Mouse (Mus musculus) T-cell, adult 2 months (primary cell): ENCODE results near the gene Gm20441.

Experiments used
- DNase-seq: peaks from one replicate; pipeline ENCODE4 v3.0.0; 2022; ENCODE audit warnings: low spot score

Gene Gm20441

DNA sequence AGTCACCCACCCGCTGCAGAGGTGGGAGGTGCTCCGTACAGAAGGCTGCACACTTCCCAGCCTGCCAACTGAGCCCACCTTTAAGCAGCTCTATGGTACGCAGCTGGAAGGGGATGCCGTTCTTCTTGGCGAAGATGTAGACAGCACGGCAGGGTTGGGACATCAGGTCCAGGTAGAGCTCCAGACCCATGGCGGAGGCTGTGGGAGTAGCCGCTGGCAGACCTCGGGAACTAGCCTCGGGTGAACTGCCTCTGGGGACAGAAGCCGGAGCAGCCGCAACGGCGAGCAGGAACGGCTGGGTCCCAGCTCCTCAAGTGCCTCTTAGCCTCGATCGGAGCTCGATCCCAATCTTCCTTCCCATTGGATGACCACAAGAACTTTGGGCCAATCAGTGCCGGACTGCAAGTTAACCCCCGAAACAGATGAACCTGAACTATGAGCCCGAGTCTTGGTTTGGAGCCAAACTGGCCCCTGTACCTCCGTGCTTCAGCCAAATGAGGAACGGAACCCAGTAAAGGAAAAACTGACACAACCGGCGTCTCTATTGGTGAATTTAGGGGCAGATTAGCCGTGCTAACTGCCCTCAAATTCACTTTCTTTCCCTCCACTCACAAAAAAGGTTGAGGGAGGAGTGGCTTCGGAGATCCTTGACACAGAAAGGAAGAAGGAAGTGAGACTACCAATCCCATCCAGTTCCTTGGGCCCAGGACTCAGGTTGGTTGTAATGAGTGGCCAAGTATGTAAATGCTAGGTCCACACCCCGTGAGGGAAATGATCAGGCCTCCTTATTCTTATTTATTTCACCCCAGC is at the start of gene Gm20441, which contains the start of gene Gstt3:
Gm20441 (minus strand) TSS at position 186 of the 810 bp plus-strand sequence.
Gstt3 (minus strand) TSS at position 646 of the 810 bp plus-strand sequence.
- DNase-seq = no peak

DNA sequence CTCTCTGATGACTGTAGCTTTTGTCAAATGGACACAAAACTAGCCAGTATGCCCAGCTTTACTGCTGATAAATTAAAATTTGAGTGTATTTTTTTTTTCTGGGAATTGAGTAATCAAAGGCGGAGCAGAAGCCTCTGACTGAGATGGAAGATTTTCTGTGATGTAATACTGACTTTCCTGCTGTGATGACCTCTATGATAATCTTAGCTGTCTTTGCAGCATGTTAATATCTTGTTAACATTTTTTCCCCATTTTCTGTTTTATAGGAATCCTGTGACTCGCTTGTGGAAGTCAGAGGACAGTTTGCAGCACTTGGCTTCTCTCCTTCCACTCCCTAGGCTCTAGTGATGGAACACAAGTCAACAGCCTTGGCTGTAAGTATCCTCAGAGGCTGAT is 49.5 kb upstream of the Gm20441 start:
- DNase-seq = no peak

DNA sequence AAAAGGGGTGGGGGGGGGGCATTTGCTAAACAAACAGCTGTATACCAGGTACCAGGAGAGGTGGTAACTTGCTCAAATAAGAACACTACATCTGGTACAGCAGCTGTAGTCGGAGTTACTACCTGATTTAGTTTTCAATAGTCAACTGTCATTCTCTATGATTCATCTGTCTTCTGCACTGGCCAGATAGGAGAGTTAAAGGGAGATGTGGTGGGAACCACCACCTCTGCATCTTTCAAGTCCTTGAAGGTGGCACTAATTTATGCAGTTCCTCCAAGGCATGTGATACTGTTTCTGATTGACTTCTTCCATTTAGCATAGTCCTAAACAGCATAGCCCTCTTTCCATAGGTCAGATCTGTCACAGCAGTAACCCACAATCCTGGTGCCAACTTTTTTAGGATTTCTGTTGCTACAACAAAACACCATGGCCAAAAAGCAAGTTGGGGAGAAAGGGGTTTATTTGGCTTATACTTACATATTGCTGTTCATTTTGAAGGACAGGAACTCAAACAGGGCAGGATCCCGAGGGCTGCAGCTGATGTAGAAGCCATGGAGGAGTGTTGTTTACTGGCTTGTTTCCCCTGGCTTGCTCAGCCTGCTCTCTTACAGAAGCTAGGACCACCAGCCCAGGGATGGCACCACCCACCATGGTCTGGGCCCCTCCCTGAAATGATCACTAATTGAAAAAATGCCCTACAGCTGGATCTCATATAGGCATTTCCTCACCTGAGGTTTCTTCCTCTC is 48.9 kb upstream of the Gm20441 start:
- no peak for DNase-seq

DNA sequence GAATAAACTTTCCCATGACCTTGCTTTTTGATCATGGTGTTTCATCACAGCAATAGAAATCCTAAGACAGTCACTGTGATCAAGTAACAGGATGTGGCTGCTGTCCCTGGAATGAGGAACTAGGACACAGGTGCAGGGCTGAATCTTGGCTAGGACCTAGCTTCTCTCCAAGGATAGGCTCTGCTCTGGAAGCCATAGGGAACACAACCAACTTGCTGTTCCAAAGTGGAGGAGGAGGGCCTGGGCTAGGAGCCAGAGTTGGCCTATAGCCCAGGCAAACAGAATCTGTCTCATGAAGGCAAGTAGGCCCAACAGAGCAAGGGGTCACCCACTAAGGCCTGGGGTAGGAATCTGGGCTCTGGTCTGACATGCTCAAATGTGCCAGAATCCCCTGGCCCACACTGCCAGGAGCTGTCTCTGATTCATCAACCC is 47.8 kb upstream of the Gm20441 start:
- no peak for DNase-seq

DNA sequence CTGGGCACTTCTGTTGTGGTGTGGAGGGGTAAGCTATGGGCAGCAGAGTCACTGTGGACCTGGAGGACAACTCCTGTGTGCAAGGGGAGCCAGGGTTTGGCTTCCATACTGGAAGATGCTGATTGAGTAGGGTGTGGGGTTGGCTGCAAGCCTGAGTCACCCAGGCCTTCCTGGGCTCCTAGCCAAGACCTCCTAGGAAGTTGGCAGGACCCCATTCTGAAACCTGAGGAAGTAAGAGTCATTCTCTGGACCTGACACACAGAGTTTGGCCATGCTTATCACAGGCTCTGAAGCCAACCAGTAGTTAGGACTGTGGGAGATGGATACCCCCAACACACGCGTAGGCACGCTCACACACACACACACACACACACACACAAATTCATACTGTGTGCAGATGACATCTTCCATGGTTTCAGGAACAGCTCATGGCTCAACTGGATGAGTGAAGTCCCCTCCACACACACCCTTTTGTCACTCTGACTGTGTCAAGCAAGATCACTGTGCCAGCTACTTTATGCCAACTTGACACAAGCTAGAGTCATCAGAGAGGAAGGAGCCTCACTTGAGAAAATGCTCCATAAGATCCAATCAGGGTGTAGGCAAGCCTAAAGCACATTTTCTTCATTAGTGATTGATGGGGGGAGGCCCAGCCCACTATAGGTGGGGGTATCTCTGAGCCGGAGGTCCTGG is 47.1 kb upstream of the Gm20441 start:
- DNase-seq = no peak

DNA sequence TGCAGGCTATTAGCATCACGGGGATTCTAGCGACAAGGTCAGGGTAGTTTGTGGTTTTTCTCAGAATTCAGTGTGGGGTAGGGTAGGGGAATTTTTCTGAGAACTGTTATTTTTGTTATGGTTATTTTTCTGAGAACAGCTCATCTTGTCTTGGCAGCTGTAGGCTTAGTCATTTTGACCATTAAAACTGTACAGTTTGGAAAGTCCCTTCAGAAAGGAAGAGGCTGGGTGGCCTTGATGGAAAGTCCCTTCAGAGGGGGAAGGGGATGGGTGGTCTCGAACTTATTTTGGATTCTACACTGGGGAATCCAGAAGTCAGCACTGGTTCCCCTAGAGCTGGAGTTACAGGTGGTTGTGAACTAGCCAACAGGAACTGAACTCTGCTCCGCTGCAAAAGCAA is 43.8 kb upstream of the Gm20441 start:
- DNase-seq = no peak

DNA sequence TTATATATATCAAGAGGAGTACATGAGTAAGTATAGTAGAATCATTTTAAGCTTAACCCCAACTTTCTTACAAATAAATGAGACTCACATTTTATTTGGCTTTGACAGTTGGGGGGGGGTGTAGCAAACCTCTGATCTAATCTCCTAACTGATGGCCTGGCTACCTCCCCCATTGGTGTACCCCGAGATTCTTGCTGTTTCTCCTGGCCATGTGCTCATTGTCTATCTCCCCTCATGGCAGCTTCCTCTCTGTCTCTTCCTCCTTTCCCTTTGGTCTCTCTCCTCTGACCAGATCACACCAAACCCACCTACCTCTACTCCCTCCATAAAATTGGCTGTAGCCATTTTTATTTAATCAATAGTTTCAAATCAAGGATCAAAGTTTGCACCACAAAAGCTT is 43.0 kb upstream of the Gm20441 start:
- DNase-seq = no peak

DNA sequence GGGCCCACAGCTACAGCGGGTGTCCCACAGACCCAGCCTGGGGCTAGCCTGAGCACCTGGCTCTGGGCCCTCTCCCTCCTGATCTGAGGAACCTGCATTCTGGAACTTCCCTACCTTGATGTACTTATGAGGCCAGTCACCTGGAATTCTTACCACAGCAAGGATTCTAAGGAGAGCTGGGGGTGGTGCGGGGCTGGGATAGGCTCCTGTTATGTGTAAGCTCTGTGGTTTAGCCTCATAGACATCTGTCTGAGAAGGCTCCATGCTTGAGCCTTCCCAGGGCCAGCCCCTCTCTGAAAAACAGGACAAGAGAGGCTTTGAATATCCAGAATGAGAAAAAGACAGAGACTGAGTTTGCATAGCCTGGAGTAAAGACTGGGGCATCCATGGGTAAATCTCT is 41.7 kb upstream of the Gm20441 start, which contains the start of gene Gstt4:
Gstt4 (minus strand) TSS at position 101 of the 400 bp plus-strand sequence.
- DNase-seq = no peak

DNA sequence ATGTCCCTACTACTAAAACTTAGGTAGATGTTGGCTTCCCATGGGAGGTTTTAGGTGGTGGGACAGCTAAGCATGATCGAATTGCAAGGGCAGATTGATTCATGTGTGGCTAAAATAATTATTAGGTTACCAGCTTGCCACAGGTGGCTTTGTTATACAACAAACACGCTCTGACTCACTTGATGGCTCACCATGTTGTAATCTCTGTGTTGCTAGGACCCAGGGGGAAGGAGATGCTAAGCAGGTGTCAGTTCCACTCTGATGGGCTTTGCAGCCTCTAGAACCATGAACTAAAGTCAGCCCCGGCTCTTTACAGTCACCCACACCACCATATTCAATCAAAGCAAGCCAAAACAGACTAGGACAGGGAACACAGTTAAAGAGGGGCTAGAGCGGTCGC is 39.1 kb upstream of the Gm20441 start:
- DNase-seq = no peak

DNA sequence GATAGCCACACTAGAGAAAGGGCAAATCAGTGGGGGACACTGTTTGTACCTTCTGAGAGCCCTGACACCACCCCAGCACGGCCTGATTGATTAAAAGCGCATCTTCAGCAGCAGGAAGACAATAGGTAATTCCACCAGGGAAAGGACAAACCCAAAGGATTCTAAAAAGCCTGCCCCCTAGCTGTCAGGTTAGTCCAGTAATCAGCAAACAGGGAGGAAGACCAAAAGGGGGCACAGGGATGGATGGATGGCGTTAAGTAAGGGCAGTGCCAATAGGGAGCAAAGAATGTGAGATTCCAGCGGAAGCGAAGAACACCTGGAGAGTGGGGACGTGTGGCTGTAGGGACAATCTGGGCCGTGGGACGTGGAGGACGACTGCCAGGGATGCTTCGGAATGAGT is 37.9 kb upstream of the Gm20441 start:
- DNase-seq = no peak

DNA sequence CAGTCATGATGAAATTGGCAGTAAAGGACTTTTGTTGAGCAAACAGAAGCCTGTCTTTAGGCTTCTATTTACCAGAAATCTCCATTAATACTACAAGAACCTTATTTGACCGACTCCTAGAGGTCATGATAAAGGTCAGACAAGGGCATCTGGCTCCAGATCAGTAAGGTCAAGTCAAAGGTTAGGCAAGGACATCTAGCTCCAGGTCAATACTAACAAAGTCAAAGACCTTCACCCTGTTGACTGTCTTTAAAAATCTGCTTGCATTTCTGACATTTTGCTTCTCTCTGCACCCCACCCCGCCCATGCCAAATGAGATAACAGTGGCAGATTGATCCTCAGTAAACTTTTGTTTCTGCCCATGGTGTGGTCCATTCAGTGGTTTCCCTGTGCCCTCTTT is 23.5 kb upstream of the Gm20441 start:
- no peak for DNase-seq

DNA sequence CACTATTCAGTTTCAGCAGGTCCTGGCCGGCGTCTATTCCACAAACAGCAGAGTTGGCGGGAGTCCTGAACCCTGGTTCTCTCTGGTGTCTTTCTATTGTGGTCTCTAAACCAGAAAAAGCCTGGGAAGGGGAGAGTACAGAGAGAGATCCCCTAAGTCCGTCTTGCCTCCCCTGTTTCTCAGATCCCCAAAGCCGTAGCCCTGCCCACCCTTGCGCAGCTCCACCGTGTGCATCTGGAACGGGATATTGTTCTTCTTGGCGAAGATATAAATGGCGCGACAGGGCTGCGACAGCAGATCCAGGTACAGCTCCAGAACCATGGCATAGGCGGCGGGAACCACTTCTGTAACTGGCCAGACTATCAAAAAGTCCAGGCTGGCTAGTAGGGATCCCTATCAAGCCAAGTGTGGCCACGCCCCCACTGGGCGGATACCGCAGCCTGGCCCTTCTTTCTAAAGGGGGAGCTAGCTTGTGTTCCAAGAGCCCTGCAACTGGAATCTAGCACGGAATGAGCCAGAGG is 17.5 kb upstream of the Gm20441 start, which contains the start of gene Gstt1:
Gstt1 (minus strand) TSS at position 409 of the 521 bp plus-strand sequence.
- no peak for DNase-seq

DNA sequence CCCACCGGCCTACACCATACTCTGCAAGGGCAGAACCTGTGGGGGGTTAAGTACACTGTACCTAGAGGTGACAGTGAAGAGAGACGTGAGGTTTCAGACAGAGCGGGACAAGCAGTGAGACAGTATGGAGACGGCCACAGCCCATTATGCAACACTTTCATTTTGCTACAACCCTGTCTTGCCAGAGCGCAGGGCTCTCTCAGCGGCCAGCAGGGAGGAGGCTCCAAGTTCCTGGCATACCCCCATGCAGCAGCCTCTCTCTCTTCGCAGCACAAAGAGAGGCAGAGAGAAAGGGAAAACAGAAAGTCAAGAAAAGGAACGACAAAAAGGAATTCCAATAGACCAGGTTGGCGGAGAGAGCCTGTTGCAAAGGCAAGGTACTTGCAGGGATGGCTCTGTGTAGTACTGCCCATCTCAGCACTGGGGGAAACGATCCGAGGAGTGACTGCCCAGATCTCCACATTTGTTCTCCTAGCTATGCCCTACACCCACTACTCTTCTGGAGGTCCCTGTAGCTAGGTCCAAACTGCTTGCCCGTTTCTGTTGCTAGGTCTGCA is 16.9 kb upstream of the Gm20441 start:
- peak; percentile 21 for DNase-seq

DNA sequence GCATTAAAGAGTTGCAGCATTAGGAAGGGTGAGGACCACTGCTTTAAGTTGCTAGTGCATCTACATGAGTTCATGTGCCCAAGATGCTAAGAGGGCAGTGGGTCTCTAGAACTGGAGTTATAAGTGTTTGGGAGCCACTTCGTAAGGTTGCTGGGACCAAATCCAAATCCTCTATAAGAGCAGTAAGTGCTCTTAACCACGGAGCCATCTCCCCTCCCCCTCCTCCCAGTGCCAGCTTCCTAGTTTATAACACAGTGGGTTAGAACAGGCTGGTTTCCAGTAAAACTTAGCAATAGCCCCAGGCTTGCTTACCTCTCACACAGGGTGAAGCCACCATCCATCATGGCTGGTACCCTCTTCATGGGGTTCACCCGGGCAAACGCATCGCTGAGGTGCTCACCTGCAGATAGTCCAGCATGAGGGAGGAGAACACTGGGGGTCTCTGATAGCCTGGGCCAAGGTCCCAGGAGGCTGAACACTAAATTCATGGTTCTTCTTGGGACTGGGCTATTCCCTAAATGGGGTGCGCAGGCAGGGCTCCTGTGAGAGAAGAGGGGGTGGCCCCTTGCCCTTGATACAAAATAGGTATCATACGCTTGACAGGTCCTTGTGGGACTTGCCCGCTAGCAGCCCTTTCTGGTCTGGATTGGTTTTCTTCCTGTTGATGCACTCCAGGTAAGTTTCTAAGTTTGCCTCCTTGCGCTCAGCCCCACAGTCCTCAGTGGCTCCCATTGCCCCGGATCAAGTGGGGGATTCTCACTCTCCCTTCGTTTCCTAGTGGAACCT is 16.2 kb upstream of the Gm20441 start:
- no peak for DNase-seq

DNA sequence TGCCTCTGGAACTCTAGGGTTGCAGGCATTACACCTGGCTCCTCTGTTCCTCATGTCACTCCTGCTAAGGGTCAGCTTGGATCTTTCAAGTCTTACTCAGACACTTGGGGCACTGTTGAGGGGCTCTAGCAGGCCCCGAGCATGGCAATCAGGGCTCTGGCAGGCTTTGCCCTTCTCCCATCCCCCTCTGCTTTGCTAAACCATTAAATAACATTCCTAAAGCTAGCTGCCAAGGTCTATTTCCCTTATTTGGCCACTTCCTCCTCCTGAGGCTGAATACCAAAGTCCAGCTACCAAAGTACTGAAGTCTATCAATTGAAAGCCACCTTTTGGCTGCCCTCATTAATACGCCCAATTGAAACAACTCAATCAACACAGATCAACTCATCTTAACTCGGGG is 14.1 kb upstream of the Gm20441 start:
- no peak for DNase-seq

DNA sequence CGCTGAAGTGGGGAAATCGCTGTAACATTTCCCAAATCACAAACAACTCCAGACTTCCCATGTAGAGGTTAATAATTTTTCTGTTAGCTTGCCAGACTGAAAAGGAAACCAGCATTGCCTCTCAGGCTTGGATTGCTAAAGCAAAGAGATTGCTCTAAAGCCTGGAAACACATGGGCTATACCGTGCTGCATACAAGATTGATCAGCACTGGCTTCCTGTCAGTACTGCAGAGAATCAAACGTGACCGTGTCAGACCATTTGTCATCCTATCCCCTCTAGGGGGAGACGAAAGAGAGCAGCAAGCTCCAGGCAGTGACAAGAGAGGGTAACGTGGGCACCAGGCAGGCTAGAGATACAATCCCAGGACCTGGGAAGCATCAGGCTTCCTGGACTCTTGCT is 10.0 kb upstream of the Gm20441 start:
- peak; percentile 42 for DNase-seq

DNA sequence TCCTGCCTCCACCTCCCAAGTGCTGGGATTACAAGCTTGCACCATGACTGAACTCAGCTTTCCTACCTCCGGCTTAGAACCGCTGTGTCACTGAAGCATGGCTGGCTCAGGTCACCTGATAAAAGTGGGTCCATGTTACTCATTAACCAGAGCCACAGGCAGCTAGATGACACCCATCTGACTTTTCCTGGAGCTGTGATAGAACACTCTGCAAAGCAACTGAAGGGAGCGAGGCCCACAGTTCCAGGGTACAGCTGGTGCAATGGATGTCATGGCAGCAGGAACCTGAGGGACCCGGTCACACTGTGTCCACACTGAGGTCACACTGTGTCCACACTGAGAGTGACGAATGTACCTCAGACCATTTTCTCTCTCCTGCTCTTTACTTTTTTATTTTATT is 9.1 kb upstream of the Gm20441 start:
- DNase-seq = no peak

DNA sequence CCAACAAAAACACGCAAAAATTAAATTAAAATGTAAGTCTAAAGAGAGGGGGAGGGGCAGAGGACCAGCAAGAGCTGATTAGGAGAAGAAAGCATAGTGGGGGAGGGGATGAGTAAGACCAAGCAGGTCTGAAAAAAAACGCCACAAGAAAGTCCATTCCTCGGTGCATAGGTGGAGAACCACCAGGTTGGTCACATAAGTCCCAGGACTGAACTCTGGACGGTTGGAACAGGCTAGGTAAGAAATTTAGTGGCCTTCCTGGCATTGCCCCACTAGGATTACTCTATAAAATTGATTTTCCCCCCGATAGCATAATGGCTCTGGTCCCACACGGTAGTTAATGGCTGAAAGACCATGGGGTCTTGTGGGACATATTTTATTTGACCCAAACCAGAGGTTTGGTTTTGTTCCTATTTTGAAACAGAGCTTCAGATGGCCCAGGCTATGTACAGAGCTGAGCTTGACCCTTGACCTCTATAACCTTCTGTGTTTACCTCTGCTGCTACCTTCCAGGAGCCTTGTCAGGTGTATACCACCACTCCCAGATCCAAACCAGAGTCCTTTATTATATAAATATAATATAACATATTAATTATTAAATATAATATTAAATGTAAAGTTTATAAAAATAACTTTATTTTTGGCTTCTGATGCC is 8.5 kb upstream of the Gm20441 start:
- DNase-seq = no peak

DNA sequence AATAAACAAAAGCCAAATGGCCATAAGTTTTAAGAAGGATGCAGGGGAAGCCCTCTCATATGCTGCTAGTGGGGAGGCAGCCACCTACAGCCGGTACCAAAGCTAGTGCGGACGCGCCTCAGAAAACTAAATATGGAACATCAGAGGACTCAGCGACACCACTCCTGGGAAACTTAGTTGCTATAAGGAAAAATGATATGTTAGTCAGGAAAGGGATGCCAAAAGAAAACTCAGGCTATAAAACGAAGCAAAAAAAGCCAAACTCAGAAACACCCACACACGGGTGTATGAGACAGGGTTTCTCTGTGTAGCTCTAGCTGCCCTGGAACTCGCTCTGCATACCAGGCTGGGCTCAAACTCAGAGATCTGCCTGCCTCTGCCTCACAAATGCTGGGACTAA is 7.5 kb upstream of the Gm20441 start:
- DNase-seq = no peak

DNA sequence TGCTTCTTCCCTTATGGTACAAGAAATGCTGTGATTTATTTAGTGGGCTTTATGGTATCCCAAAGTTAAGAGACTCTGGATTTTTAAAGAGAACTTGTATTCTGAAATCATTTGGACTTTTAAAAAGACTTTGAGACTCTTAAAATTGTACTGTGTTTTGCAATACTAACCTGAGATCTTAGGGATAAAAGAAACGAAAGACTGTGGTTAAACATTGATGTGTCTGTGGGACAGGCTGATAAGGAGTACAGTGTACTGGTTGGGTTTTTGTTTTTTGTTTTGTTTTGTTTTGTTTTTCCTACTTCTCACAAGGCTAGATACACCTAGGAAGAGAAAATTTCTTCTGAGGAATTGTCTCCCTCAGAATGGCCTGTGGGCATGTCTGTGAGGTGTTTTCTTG is 4.7 kb upstream of the Gm20441 start:
- no peak for DNase-seq
